Mouse (Mus musculus): ENCODE data around the gene Mgat5.
A peak's percentile ranks its signal among the peaks of the same experiment; 100 is the strongest.

Gene Mgat5

GRCm38 (mm10) chr1:127442880-127443877 lies 238.4 kb downstream of the Mgat5 start:
- DNase-seq = no peak

GRCm38 (mm10) chr1:127444836-127445485 lies 240.1 kb downstream of the Mgat5 start:
- DNase-seq = no peak

DNA sequence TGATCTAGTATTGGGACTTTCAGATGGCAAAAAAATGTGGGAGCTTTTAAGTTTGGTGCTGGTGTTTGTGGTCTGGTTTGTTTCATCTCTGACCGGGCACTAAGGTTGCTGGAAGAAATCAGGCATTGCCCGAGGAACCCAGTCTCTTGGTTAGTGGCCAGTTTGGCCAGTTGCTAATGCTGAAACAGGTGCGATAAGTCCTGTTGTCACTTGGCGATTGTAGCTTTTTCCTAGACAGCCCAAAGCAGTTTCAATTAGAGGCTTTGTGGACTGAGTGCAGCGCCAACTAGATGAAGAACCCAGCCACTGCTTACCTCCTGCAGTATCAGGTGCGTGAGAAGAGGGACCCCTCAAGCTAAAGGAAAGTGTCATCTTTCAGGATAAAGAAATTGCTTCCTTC lies 248.6 kb downstream of the Mgat5 start:
- peak in 1 of 2 experiments; percentile 21 for DNase-seq

DNA sequence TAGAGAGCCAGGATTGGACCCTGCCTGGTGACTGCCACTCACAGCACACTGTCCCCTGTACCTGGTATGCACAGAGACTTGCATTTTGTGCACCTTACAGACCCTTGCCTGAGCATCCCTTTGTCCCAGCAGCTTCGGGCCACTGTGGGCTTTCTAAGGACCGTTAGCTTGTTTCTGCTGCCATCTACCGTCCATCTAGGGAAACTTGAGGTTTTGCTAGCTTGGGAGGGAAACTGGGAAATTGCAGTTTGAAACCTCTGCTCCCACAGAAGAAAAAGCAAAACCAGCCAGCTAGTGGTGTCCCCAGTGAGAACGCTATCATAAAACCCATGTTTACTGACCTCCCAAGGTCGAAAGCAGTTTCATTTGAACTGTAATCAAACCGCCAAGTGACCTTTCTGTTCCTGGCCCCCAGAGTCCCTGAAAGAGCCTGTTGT lies 254.2 kb downstream of the Mgat5 start:
- peak; percentile 83 to 89 for DNase-seq

DNA sequence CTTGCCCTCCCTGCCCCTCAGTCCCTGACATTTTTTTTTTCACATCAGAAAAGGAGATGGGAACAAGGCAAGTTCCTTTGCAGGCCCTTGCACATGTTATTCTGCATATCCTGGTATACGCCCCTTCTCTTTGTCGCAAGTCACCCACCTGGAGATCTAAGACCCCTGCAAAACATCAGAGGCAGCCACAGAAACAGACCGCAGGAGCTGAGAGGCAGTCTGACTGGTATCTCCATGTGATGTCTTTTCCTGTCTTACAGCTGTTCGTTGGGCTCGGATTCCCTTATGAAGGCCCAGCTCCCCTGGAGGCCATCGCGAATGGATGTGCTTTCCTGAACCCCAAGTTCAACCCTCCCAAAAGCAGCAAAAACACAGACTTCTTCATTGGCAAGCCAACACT lies 254.8 kb downstream of the Mgat5 start:
- no peak for DNase-seq

DNA sequence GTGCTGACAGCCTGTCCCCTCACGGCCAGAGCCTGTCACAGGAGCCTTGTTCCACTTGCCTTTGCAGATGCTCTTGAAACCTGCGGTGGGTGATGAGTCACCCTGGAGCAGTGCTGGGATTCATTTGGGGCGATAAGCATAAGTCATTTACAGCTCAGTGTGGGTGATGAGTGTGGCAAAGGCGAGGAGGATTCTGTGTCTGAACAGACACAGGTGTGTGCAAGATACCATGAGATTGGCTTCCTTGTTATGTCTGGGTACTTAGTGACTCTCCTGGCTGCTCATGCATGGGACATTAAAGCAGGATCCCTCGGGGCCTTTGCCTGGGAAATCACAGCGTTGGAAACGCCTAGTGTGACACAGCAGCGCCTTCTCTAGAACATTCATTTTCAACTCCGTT lies 256.2 kb downstream of the Mgat5 start:
- no peak for DNase-seq

- DNase-seq = no peak
Measured at GRCm38 (mm10) chr1:127464041-127464440, 259.2 kb downstream of the Mgat5 start.

GRCm38 (mm10) chr1:127465292-127465691 lies 260.5 kb downstream of the Mgat5 start:
- peak; percentile 50 to 56 for DNase-seq

- no peak for DNase-seq
Measured at GRCm38 (mm10) chr1:127467238-127467637, 262.4 kb downstream of the Mgat5 start.

- DNase-seq = no peak
Measured at GRCm38 (mm10) chr1:127470175-127470574, 265.4 kb downstream of the Mgat5 start.

DNA sequence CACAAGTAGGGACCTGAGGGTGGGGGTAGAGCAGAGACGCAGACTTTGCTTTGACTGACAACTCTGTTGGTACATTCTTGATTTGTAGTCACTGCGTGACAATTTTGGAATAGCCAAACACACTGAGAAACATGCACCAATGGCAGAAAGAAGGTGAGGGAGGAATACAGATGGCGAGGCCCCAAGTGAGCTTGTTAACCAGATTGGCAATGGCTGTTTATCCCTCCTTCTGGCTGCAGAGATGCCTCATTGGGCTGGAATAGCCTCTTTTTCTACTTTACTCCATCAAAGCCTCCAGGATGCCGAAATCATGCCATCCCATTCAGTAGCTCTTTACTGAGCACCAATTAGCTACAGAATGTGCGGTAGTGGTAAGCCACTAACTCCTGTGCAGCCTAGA lies 270.9 kb downstream of the Mgat5 start:
- no peak for DNase-seq

DNA sequence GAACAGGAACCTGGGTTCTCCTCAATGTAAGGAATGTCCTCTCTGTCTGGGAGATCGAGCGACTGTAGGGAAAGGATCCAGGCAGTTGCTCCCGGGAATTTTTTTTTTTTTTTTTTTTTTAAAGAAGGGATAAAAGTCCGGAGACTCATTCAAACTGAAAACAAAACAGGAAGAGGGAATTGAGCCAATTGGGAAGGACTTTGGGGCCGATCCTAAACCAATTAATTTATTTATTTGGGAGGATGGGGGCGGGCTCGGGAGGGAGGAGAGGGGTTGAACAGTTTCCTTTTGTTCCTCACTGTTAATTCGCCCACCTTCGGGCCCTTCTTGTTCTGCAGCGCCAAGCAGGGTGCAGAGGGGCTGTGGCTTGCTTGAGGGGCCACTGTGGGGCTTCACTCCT lies 278.1 kb downstream of the Mgat5 start:
- DNase-seq = no peak

- DNase-seq = peak in 1 of 2 experiments; percentile 33
Measured at GRCm38 (mm10) chr1:127484188-127484587, 279.4 kb downstream of the Mgat5 start.

GRCm38 (mm10) chr1:127484826-127485225 lies 280.0 kb downstream of the Mgat5 start:
- peak; percentile 69 to 84 for DNase-seq

DNA sequence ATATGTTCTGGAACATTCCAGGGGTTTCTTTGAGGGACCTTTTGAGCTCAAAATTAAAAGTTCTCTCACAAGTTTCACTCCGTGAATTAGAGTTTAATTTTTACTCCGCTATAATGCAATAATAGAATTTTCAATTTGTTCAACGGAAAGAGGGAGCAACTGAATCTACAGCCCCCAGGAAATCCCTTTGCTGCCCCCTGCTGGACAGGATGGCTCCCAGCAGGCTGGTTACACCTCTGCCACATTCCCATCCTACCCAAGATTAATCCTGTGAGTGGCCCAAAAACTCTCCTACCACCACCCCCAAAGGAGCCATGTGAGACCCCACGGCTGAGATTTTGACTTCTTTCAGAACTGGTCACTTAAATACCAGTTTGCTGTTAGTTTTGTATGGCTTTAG lies 282.3 kb downstream of the Mgat5 start:
- peak; percentile 72 to 78 for DNase-seq

DNA sequence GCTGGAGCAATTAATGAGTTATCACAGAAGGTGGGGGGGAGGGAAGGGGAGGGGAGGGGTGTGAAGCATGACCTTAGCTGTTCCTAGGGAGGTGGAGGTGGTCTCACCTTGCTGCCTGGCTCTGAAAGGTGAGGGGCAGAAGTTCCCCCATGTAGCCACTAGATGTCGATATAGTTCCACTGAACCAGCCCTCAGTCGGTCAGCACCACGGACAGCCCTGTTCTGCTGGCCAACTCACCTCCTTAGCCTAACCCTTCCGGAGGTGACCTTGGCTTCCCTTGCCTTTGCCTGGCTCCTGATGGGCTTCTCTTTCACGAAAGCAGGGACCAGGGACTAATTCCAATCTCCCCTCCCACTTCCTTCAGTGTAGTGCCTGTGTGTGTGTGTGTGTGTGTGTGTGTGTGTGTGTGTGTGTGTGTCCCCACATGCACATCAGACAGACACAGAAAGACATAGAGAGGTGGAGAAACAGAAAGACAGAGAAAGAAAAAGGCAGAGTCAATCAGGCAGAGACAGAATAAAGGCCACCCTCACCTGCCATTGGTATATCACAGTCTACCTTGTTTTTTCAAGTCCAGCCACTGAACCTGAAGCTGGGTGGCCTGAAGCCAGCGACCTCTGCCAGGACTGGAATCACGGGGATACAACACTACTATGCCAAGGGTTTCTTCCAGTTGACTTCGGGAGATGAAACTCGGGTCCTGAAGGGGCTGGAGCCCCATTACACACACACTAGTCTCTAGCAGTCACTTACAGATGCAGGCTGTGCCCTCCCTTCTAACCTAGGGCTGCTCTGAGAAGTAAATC lies 292.1 kb downstream of the Mgat5 start:
- peak; percentile 76 to 81 for DNase-seq

GRCm38 (mm10) chr1:127498746-127499145 lies 293.9 kb downstream of the Mgat5 start:
- DNase-seq = no peak

DNA sequence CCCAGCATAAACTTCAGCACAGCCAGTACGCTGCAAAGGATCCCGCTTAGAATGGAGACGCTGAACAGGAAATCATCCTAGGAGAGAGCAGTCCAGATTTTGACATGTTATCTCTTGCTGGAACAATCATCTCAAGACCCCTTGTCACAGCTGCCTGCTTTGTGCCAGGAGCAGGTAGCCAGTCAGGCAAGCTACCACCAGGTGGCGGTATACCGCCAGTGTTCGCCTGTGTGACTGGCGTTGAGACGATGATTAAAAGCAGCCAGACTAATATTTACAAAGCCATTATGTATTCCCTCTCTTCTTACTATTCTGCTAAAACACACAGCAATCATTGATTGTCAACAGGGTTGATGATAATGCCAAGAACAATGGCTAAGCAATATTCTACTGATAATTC lies 295.4 kb downstream of the Mgat5 start:
- peak; percentile 94 to 97 for DNase-seq

DNA sequence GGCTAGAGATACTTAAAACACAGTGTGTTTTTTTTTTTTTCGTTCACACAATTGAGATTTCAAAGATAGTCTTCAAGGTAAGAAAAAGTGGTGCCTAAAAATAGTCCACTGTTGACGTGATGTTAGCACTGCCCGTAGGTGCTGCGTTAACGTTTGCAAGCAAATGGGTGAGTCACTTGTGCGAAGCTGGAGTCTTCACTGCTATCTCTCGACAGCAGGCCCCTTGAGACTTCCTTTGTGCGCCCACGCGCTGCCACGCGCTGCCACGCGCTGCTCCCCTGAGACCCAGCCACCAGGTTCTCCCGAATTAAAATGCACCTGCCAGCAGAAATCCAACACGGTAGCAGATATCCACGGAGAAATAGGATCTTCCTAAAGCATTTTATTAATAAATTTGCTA lies 295.9 kb downstream of the Mgat5 start:
- no peak for DNase-seq

- peak in 1 of 2 experiments; percentile 50 for DNase-seq
Measured at GRCm38 (mm10) chr1:127507042-127507650, 302.3 kb downstream of the Mgat5 start.

DNA sequence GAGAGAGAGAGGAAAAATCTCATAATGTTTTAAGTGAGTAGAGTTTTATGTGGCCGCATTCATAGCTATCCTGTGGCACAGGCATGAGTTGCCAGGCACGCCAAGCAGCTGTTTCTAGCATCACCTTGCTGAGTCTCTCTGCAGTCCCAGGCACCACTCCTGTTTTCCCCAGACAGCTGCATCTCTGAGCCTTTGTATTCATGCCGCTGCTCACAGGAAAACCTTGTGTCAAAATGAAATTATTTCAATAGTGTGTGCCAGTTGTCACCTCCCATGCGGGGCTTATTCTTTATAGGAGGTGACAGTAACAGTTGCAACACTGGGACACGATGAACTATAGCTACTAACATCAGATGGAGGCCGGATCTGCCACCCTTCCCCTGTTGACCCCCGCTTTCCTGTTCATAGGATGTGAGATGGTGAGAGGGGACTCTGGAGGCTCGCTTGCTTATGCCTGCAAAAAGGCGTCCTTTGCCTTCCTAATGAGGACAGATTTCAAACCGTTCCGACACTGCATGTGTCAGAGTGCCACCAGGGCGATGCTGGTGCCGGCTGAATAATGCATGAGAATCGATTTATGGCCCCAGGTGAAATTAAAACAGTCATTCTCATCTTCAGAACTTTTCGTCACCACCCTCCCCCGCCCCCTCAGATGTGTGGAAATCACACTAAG lies 303.4 kb downstream of the Mgat5 start:
- no peak for DNase-seq

- peak; percentile 63 to 77 for DNase-seq
Measured at GRCm38 (mm10) chr1:127508921-127509320, 304.1 kb downstream of the Mgat5 start.
